Mouse (Mus musculus): ENCODE measurements around the gene Rph3al.
A peak's percentile ranks its signal among the peaks of the same experiment; 100 is the strongest.

DNA sequence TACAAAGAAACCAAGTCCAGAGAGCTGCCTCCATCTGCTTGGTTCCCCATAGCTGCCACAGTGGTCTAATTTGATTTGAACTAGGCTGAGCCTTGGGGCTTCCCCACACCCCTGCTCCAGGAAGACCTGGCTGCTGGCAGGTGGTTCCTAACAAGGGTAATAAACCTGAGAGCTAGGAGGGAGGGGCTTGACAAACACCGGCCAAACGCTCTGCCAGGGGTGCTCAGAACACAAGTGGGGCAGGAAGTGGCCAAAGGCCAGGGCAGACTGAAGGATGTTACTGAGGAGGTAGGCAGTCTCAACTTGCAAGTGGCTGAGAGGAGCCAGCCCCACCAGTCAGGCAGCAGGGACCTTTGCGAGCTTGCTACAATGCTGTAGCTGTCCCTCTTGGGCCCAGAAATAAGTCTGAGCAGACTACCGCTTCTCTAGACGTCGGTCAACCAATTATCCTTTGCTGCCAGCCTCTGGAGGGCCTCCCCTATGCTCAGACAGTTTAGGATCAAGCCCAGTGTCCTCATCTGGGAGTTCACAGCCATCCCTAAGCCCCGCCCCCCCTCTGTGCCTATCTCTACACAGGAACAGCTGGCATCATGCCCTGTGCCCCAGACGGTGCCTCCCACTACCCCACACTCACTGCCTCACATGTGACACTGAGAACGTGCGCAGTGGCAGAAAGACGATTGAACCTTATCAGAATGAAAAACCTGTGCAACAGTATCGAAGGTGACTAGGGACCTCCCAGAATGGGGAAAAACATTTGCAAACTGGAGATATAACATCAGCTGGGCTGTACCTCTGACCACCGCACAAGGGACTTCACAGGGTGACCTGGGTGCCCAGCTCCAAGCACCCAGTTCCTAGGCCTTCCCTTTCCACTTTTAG is 11.6 kb downstream of the Rph3al start:
- no peak for TF ChIP-seq CTCF (IDR thresholded peaks at IDR 0.05; ENCODE audit: low read depth, low read length)
- TF ChIP-seq TAL1 (conservative IDR thresholded peaks at IDR 0.05; ENCODE audit: low read depth, low read length), result 0 out of 2 replicates have a peak, but pooled peaks have one; percentile 31
- no peak for TF ChIP-seq POLR2AphosphoS5 (IDR thresholded peaks at IDR 0.05; ENCODE audit: insufficient replicate concordance, low read depth, low read length)
- TF ChIP-seq GATA1 (IDR thresholded peaks at IDR 0.05; ENCODE audit: borderline replicate concordance, low read length), result no peak
- no peak for TF ChIP-seq GATA2 (IDR thresholded peaks at IDR 0.05; ENCODE audit: borderline replicate concordance, low read depth, low read length)
